Mouse (Mus musculus): ENCODE results near the gene Pank2. TPM values are rescaled to one million over a fixed set of nuclear protein-coding genes. Genes with fewer than 3 reads are reported as not detected.
"Not testable (repeated sequence)": the region's sequence is repeated elsewhere in the genome, so short reads cannot be mapped to it uniquely, and the experiment has no call there.

The Pank2 gene
- polyA plus RNA-seq, 1 experiment from 2014 or later = 61.9 TPM

DNA sequence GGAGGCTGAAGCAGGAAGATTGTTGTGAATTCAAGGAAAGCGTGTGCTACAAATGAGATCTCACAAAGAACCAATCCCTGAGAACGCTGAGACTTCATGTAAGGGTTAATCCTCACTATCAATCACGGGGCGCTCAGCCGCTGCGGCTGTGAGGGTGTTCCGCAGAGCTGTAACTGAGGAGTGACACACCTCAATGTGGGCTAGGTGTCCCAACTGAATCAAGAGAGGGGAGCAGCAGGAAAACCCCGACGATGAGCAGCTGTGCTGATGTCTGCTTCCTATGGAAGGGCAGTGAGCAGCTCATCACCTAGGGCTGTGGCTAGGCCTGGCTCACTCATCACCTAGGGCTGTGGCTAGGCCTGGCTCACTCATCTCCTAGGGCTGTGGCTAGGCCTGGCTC is 42.2 kb downstream of the Pank2 start:
- H3K4me3 ChIP-seq = no peak overlapping the region
- no peak for ATAC-seq (ENCODE audit: low FRiP score, low read depth)
- H3K27ac ChIP-seq (replicated peaks) = no peak overlapping the region
- H3K36me3 ChIP-seq = peaks cover 40% of the 10 kb centered on the region
- WGBS = 89% methylated on average over 9 of the region's 9 CpGs
- H3K4me2 ChIP-seq (replicated peaks) = no peak overlapping the region
- H3K9me3 ChIP-seq = no peaks in the 10 kb centered on the region
- no peaks in the 10 kb centered on the region for H3K27me3 ChIP-seq
- no peak overlapping the region for H3K9ac ChIP-seq (replicated peaks)
- H3K4me1 ChIP-seq = no peaks in the 10 kb centered on the region

- H3K9me3 ChIP-seq; H3K4me1 ChIP-seq; H3K4me2 ChIP-seq (replicated peaks); H3K27me3 ChIP-seq; H3K4me3 ChIP-seq; ATAC-seq (ENCODE audit: low FRiP score, low read depth); H3K27ac ChIP-seq (replicated peaks); H3K9ac ChIP-seq (replicated peaks): not testable (repeated sequence)
- WGBS = 88% methylated on average over 1 of the region's 1 CpGs
- peaks cover 40% of the 10 kb centered on the region for H3K36me3 ChIP-seq
Measured at GRCm38 (mm10) chr2:131305226-131305625, 42.9 kb downstream of the Pank2 start.

GRCm38 (mm10) chr2:131307391-131307790 is 45.1 kb downstream of the Pank2 start:
- no peak for ATAC-seq (ENCODE audit: low FRiP score, low read depth)
- H3K36me3 ChIP-seq = peaks cover 28% of the 10 kb centered on the region
- H3K4me1 ChIP-seq = no peaks in the 10 kb centered on the region
- 85% methylated on average over 5 of the region's 5 CpGs for WGBS
- no peak overlapping the region for H3K4me2 ChIP-seq (replicated peaks)
- no peak overlapping the region for H3K4me3 ChIP-seq
- no peak overlapping the region for H3K27ac ChIP-seq (replicated peaks)
- no peaks in the 10 kb centered on the region for H3K9me3 ChIP-seq
- H3K27me3 ChIP-seq = no peaks in the 10 kb centered on the region
- H3K9ac ChIP-seq (replicated peaks) = no peak overlapping the region

GRCm38 (mm10) chr2:131307822-131308221 is 45.5 kb downstream of the Pank2 start:
- ATAC-seq (ENCODE audit: low FRiP score, low read depth) = no peak
- H3K27ac ChIP-seq (replicated peaks) = no peak overlapping the region
- H3K36me3 ChIP-seq = peaks cover 24% of the 10 kb centered on the region
- no peak overlapping the region for H3K4me3 ChIP-seq
- no peak overlapping the region for H3K4me2 ChIP-seq (replicated peaks)
- whole genome bisulfite sequencing = 58% methylated on average over 2 of the region's 2 CpGs
- H3K27me3 ChIP-seq = no peaks in the 10 kb centered on the region
- H3K9me3 ChIP-seq = no peaks in the 10 kb centered on the region
- H3K9ac ChIP-seq (replicated peaks) = no peak overlapping the region
- no peaks in the 10 kb centered on the region for H3K4me1 ChIP-seq

GRCm38 (mm10) chr2:131309296-131309695 is 47.0 kb downstream of the Pank2 start:
- no peak overlapping the region for H3K4me2 ChIP-seq (replicated peaks)
- no peak overlapping the region for H3K9ac ChIP-seq (replicated peaks)
- no peak overlapping the region for H3K27ac ChIP-seq (replicated peaks)
- H3K36me3 ChIP-seq = peaks cover 10% of the 10 kb centered on the region; the same call in 1 of the 2 replicates
- no peak for ATAC-seq (ENCODE audit: low FRiP score, low read depth)
- 76% methylated on average over 6 of the region's 6 CpGs for WGBS
- no peaks in the 10 kb centered on the region for H3K27me3 ChIP-seq
- H3K9me3 ChIP-seq = no peaks in the 10 kb centered on the region
- no peaks in the 10 kb centered on the region for H3K4me1 ChIP-seq
- no peak overlapping the region for H3K4me3 ChIP-seq

DNA sequence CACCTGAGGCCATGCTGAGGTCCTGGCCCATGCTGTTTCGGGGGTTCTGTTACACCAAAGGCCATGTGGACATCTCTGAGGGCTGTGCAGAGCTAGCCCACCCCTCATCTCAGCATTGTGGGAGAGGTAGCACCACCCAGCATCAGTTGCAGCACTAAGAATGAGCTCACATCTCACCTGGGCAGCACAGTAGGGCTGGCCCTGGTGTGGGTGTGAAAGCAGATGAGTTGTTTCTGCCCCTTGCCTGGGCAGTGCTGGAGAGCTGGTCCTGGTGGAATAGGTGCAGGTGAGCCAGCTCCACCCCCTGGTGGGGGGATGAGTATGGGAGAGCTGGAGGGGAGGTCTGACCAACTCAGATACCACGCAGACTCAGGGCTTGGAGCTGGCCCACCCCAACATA is 53.9 kb downstream of the Pank2 start:
- Histone ChIP-seq H3K27ac (replicated peaks) (no peak overlapping the region), H3K27me3 (no peaks in the 10 kb centered on the region), H3K4me3 (no peak overlapping the region), H3K4me1 (no peaks in the 10 kb centered on the region), H3K4me2 (replicated peaks) (no peak overlapping the region), H3K9ac (replicated peaks) (no peak overlapping the region), H3K36me3 (no peaks in the 10 kb centered on the region), H3K9me3 (peaks cover 12% of the 10 kb centered on the region; the same call in 1 of the 2 replicates)
- ATAC-seq (ENCODE audit: low FRiP score, low read depth) = no peak
- WGBS = 83% methylated on average over 2 of the region's 2 CpGs

DNA sequence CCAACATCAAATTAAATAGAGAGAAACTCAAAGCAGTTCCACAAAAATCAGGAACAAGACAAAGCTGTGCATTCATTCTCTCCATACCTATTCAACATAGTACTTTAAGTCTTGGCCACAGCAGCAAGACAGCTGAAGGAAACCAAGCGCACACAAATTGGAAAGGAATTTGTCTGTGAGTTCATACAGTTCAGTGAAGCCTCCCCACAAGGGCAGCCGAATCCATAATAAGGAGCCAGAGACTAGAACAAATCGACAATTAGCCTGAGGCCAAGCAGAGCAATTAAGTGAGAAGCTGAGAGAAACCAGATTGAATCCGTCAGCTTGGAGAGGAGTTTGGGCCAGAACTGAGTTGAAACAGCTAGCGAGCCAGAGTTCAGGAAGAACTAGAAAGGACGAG is 57.1 kb downstream of the Pank2 start:
- Histone ChIP-seq H3K27me3 (no peaks in the 10 kb centered on the region), H3K9ac (replicated peaks) (no peak overlapping the region), H3K36me3 (no peaks in the 10 kb centered on the region), H3K9me3 (peaks cover 12% of the 10 kb centered on the region; the same call in 1 of the 2 replicates), H3K4me1 (no peaks in the 10 kb centered on the region), H3K4me3 (no peak overlapping the region), H3K4me2 (replicated peaks) (no peak overlapping the region), H3K27ac (replicated peaks) (no peak overlapping the region)
- ATAC-seq (ENCODE audit: low FRiP score, low read depth) = no peak
- 83% methylated on average over 6 of the region's 6 CpGs for WGBS

DNA sequence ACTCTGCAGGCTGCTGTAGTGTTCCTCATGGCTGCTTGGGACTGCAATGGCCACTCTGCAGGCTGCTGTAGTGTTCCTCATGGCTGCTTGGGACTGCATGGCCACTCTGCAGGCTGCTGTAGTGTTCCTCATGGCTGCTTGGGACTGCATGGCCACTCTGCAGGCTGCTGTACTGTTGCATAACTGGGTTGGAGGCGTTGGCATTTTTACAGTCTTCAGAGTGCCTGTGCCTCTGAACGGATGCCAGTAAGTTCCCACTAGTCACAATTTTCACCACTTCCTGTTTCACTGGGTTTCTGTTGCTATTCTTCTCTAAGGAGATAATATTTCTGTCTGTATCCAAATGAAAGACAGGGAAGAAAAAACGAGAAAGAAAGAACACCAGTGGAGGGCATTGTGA is 58.9 kb downstream of the Pank2 start:
- H3K4me2 ChIP-seq (replicated peaks); H3K36me3 ChIP-seq; H3K9ac ChIP-seq (replicated peaks); H3K27me3 ChIP-seq; H3K4me3 ChIP-seq; H3K27ac ChIP-seq (replicated peaks); H3K4me1 ChIP-seq; ATAC-seq (ENCODE audit: low FRiP score, low read depth): not testable (repeated sequence)
- 82% methylated on average over 3 of the region's 3 CpGs for WGBS
- peaks cover 10% of the 10 kb centered on the region; the same call in 1 of the 2 replicates for H3K9me3 ChIP-seq

DNA sequence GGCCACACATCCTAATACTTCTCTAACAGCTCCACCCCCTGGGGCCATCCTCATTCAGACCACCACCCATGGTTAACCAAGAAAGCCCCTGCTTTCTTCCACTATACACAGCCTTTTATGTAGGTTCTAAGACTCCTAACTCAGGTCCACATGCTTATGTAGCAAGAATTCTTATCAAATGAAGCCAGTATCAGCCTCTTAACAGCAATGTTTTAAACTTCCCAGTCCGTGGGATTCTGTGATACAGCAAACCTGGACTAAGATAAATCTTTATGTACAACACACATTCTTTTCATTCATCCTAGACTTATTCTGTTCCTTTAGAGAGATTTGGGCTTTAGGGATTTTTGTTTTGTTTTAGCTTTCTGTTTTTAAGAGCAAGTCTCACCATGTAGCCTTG is 61.4 kb downstream of the Pank2 start:
- Histone ChIP-seq H3K27ac (replicated peaks) (no peak overlapping the region), H3K4me1 (no peaks in the 10 kb centered on the region), H3K4me3 (no peak overlapping the region), H3K36me3 (no peaks in the 10 kb centered on the region), H3K4me2 (replicated peaks) (no peak overlapping the region), H3K9me3 (no peaks in the 10 kb centered on the region), H3K27me3 (no peaks in the 10 kb centered on the region), H3K9ac (replicated peaks) (no peak overlapping the region)
- no peak for ATAC-seq (ENCODE audit: low FRiP score, low read depth)
- WGBS = 83% methylated on average over 1 of the region's 1 CpGs

GRCm38 (mm10) chr2:131326044-131326443 is 63.7 kb downstream of the Pank2 start:
- H3K4me2 ChIP-seq (replicated peaks) = no peak overlapping the region
- 73% methylated on average over 3 of the region's 3 CpGs for WGBS
- H3K4me3 ChIP-seq = no peak overlapping the region
- no peaks in the 10 kb centered on the region for H3K4me1 ChIP-seq
- no peaks in the 10 kb centered on the region for H3K27me3 ChIP-seq
- ATAC-seq (ENCODE audit: low FRiP score, low read depth) = no peak
- H3K9me3 ChIP-seq = no peaks in the 10 kb centered on the region
- no peak overlapping the region for H3K27ac ChIP-seq (replicated peaks)
- no peaks in the 10 kb centered on the region for H3K36me3 ChIP-seq
- no peak overlapping the region for H3K9ac ChIP-seq (replicated peaks)

DNA sequence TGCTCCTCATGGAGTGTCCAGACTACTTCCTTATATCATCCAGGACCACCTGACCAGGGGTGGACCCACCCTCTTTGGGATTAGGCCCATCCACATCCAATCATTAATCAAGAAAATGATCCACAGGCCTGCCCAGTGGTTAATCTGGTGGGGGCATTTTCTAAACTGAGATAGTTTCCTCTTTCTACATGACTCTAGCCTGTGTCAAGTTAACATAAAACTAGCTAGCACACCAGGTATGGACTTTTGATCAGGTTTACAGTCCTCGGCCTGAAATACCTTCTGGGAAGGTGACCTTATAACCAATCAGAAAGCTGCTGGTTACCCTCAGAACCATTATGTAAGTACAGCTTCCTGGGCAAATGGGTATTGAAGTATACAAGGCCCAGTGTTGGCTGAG is 66.7 kb downstream of the Pank2 start:
- no peaks in the 10 kb centered on the region for H3K27me3 ChIP-seq
- no peak overlapping the region for H3K27ac ChIP-seq (replicated peaks)
- no peaks in the 10 kb centered on the region for H3K36me3 ChIP-seq
- H3K4me3 ChIP-seq = no peak overlapping the region
- ATAC-seq (ENCODE audit: low FRiP score, low read depth) = no peak
- no peaks in the 10 kb centered on the region for H3K4me1 ChIP-seq
- no peak overlapping the region for H3K9ac ChIP-seq (replicated peaks)
- H3K4me2 ChIP-seq (replicated peaks) = no peak overlapping the region
- no peaks in the 10 kb centered on the region for H3K9me3 ChIP-seq
- WGBS = 81% methylated on average over 1 of the region's 1 CpGs

DNA sequence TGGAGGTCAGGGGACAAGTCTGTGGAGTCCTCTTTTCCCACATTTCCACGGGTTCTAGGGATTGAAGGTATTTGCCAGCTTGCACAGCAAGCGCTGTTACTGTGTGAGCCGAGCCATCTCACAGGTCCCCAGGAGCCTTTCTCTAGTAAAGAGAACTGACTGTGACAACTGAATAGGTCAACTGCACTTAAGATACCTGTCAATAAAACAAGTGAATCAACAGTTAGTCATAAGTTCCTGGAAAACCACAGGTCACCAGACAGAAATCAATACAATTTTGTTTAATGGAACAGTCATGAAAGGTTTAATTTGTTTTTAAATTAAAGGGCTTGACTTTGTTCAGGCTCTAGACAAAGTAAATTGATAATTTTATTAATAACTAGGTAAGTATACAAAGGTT is 68.3 kb downstream of the Pank2 start:
- H3K4me3 ChIP-seq = no peak overlapping the region
- no peak overlapping the region for H3K9ac ChIP-seq (replicated peaks)
- H3K4me2 ChIP-seq (replicated peaks) = no peak overlapping the region
- WGBS = 80% methylated on average over 3 of the region's 3 CpGs
- H3K9me3 ChIP-seq = no peaks in the 10 kb centered on the region
- no peaks in the 10 kb centered on the region for H3K27me3 ChIP-seq
- no peaks in the 10 kb centered on the region for H3K4me1 ChIP-seq
- no peak for ATAC-seq (ENCODE audit: low FRiP score, low read depth)
- H3K27ac ChIP-seq (replicated peaks) = no peak overlapping the region
- H3K36me3 ChIP-seq = no peaks in the 10 kb centered on the region

DNA sequence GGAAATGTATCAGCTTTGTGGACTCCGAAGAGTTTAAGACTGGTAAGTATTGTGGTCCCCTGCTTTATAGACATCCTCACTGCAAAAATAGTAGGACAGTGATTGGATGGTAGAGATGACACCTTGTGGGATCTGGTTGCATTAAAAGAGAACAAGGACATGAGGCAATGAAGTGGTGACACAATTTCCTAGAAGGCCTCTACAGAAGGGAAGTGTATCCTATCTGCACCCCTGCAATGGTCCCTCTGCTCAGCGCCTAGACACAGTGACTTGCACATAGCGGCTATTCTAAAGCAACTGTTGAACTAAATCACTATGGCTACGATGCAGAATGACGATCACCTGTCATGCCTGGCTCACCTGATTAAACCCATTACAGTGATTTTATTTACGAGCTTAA is 75.3 kb downstream of the Pank2 start:
- no peak overlapping the region for H3K27ac ChIP-seq (replicated peaks)
- H3K36me3 ChIP-seq = no peaks in the 10 kb centered on the region
- H3K9me3 ChIP-seq = no peaks in the 10 kb centered on the region
- no peak overlapping the region for H3K9ac ChIP-seq (replicated peaks)
- 90% methylated on average over 6 of the region's 6 CpGs for WGBS
- no peaks in the 10 kb centered on the region for H3K4me1 ChIP-seq
- no peak overlapping the region for H3K4me2 ChIP-seq (replicated peaks)
- H3K4me3 ChIP-seq = no peak overlapping the region
- no peak for ATAC-seq (ENCODE audit: low FRiP score, low read depth)
- no peaks in the 10 kb centered on the region for H3K27me3 ChIP-seq
